Comparison of ENCODE assay signal across 14 mouse cellular contexts in genomic region chr10:40750293-40751047, GRCm38 (mm10).
DNase-seq lines count a peak whose midpoint lies in the region; ATAC-seq and TF ChIP-seq lines count a peak whose summit lies in the region.
"Had no signal": no experiment of that assay in that cellular context is flagged by ENCODE, and none has a peak within 500 bp of the region (broad histone marks: within the 10 kb centered on the region; RNA-seq: fewer than 3 reads in every experiment).

No protein-coding gene starts in this region.

- no peak for TF ChIP-seq CTCF in E14TG2a.4 (conservative IDR thresholded peaks at IDR 0.05; ENCODE audit: low read length)

- no peaks in the 10 kb centered on the region for H3K9me3 ChIP-seq in heart, embryonic 14.5 days (ENCODE audit: control insufficient read depth, low read length)
- no peaks in the 10 kb centered on the region for H3K9me3 ChIP-seq in E14TG2a.4 (ENCODE audit: low read length)
- H3K9me3 ChIP-seq in limb, embryonic 13.5 days = no peaks in the 10 kb centered on the region

- no peak for ATAC-seq in heart, embryonic 14.5 days (ENCODE audit: insufficient number of reproducible peaks, insufficient read depth, low FRiP score, low read depth)
- ATAC-seq in limb, embryonic 13.5 days (ENCODE audit: low FRiP score, low read depth) = no peak
- no peak for ATAC-seq in granulocyte monocyte progenitor cell, adult 5-6 weeks (replicated peaks; ENCODE audit: poor library complexity, severe bottlenecking)
- ATAC-seq: Patski had no signal

- no peak overlapping the region for H3K4me3 ChIP-seq in heart, embryonic 14.5 days (ENCODE audit: control insufficient read depth in 1 of 2, insufficient read depth in 1 of 2, low read depth in 1 of 2, low read length in 2 of 2)
- peak overlapping the region; percentile 18 for H3K4me3 ChIP-seq in E14TG2a.4 (replicated peaks; ENCODE audit: low read length)
- H3K4me3 ChIP-seq in limb, embryonic 13.5 days = 0 out of 2 replicates have a peak overlapping the region, but pooled peaks have one; percentile 1

- no peak for DNase-seq in heart, adult 18-20 months
- DNase-seq in embryo, embryonic 11 days = peak; percentile 38
- no peak for DNase-seq in testis, postnatal 10 days (ENCODE audit: low spot score)
- DNase-seq: adrenal gland, adult 8-10 months; gastrocnemius, postnatal 10 days; kidney, postnatal 25 days; lung, postnatal 4 days; retina, postnatal 1 day had no signal

- 52% methylated on average over 10 of the region's 10 CpGs for WGBS in heart, embryonic 14.5 days
- WGBS in limb, embryonic 13.5 days = 19% methylated on average over 10 of the region's 10 CpGs

- no peaks in the 10 kb centered on the region for H3K27me3 ChIP-seq in heart, embryonic 14.5 days (ENCODE audit: control insufficient read depth, insufficient read depth, low read length)
- peaks cover 2% of the 10 kb centered on the region for H3K27me3 ChIP-seq in E14TG2a.4 (ENCODE audit: insufficient read depth, low read length)
- H3K27me3 ChIP-seq in limb, embryonic 13.5 days = no peaks in the 10 kb centered on the region

- H3K36me3 ChIP-seq in heart, embryonic 14.5 days (ENCODE audit: control insufficient read depth, insufficient read depth, low read length) = no peaks in the 10 kb centered on the region
- no peaks in the 10 kb centered on the region for H3K36me3 ChIP-seq in E14TG2a.4 (ENCODE audit: insufficient read depth, low read length)
- H3K36me3 ChIP-seq in limb, embryonic 13.5 days = no peaks in the 10 kb centered on the region

- H3K4me2 ChIP-seq in heart, embryonic 14.5 days (ENCODE audit: low read length) = 0 out of 2 replicates have a peak overlapping the region, but pooled peaks have one; percentile 5
- H3K4me2 ChIP-seq in limb, embryonic 13.5 days (replicated peaks) = peak overlapping the region; percentile 48

- H3K9ac ChIP-seq in heart, embryonic 14.5 days (ENCODE audit: low read length) = 0 out of 2 replicates have a peak overlapping the region, but pooled peaks have one; percentile 13
- H3K9ac ChIP-seq in limb, embryonic 13.5 days = no peak overlapping the region; the same call in 1 of the 2 replicates
- H3K9ac ChIP-seq: liver, embryonic 14.5 days had no signal

- H3K27ac ChIP-seq in heart, embryonic 14.5 days (replicated peaks in 1 of 2; ENCODE audit: control insufficient read depth in 1 of 2, insufficient read depth in 1 of 2, low read depth in 2 of 2, low read length in 2 of 2) = no peak overlapping the region
- H3K27ac ChIP-seq in limb, embryonic 13.5 days = no peak overlapping the region
- H3K27ac ChIP-seq: liver, embryonic 14.5 days had no signal

- peaks cover 2 to 9% of the 10 kb centered on the region in 2 experiments; a peak in 2 of 4 replicates for H3K4me1 ChIP-seq in heart, embryonic 14.5 days (ENCODE audit: control insufficient read depth in 2 of 2, insufficient read depth in 2 of 2, low read length in 2 of 2)
- no peaks in the 10 kb centered on the region for H3K4me1 ChIP-seq in E14TG2a.4 (replicated peaks; ENCODE audit: low read depth, low read length)
- peaks cover 16% of the 10 kb centered on the region for H3K4me1 ChIP-seq in limb, embryonic 13.5 days

Comparison
In these comparisons a context has a peak if more than half of its experiments do, and no peak if none do; other contexts are left out.
1. H3K4me3 ChIP-seq: peak in E14TG2a.4 (single experiment) and limb, embryonic 13.5 days (single experiment); none in heart, embryonic 14.5 days (0 of 2).